Mouse (Mus musculus) myocyte (in vitro differentiated cells): ENCODE results near the gene Nrp2. TPM values are rescaled to one million over a fixed set of nuclear protein-coding genes. Genes with fewer than 3 reads are reported as not detected.

Experiments
- H3K27me3 ChIP-seq: one replicate; pipeline ENCODE4 v1.6.1; 2011; ENCODE audit not compliant: control insufficient read depth, insufficient read depth, insufficient read length
- H3K36me3 ChIP-seq: one replicate; pipeline ENCODE4 v1.6.1; 2011; ENCODE audit not compliant: control insufficient read depth, insufficient read depth
- H3K4me2 ChIP-seq: one replicate; pipeline ENCODE4 v1.6.1; 2011; ENCODE audit warnings: low read depth, control low read depth
- H3K4me3 ChIP-seq: one replicate; pipeline ENCODE4 v1.5.1; 2011; ENCODE audit warnings: mild to moderate bottlenecking, control low read depth, moderate library complexity
- H3K79me2 ChIP-seq: one replicate; pipeline ENCODE4 v1.6.1; 2011; ENCODE audit not compliant: control insufficient read depth, insufficient read depth
- H3ac ChIP-seq: one replicate; pipeline ENCODE4 v1.6.1; 2011; ENCODE audit not compliant: control insufficient read depth, insufficient read length
- CEBPB ChIP-seq: IDR thresholded peaks from 2 replicates; pipeline ENCODE4 v1.6.1; 2011; ENCODE audit warnings: mild to moderate bottlenecking, moderate library complexity; ENCODE audit not compliant: poor library complexity, insufficient read depth, severe bottlenecking
- E2F4 ChIP-seq: IDR thresholded peaks from one replicate; pipeline ENCODE4 v1.6.1; 2011; ENCODE audit warnings: mild to moderate bottlenecking, control low read depth, moderate library complexity; ENCODE audit not compliant: insufficient read depth
- MAX ChIP-seq: IDR thresholded peaks from one replicate; pipeline ENCODE4 v1.6.1; 2011; ENCODE audit warnings: low read depth, mild to moderate bottlenecking, control low read depth
- MYOD1 ChIP-seq, 3 experiments: IDR thresholded peaks; one replicate each; pipeline ENCODE4 v1.6.1; 2011; ENCODE audit warnings: control low read depth in 2 of 3, low read depth in 2 of 3, mild to moderate bottlenecking in 2 of 3, moderate library complexity in 1 of 3; ENCODE audit not compliant: insufficient read length in 2 of 3, control insufficient read depth in 1 of 3
- MYOG ChIP-seq, 3 experiments: IDR thresholded peaks; one replicate each; pipeline ENCODE4 v1.6.1; 2011; ENCODE audit warnings: control low read depth in 2 of 3, low read depth in 2 of 3, mild to moderate bottlenecking in 2 of 3; ENCODE audit not compliant: insufficient read length in 2 of 3, control insufficient read depth in 1 of 3, insufficient read depth in 1 of 3
- POLR2A ChIP-seq: IDR thresholded peaks from one replicate; pipeline ENCODE4 v1.6.1; 2011; ENCODE audit warnings: low read depth, mild to moderate bottlenecking, control low read depth, moderate library complexity; ENCODE audit not compliant: insufficient read length
- POLR2AphosphoS2 ChIP-seq: IDR thresholded peaks from one replicate; pipeline ENCODE4 v1.6.1; 2011; ENCODE audit warnings: low read depth, control low read depth; ENCODE audit not compliant: insufficient read length
- REST ChIP-seq: IDR thresholded peaks from one replicate; pipeline ENCODE4 v1.6.1; 2011; ENCODE audit warnings: mild to moderate bottlenecking, control low read depth, moderate library complexity; ENCODE audit not compliant: insufficient read depth, insufficient read length
- SRF ChIP-seq: IDR thresholded peaks from one replicate; pipeline ENCODE4 v1.6.1; 2011; ENCODE audit warnings: low read depth; ENCODE audit not compliant: control insufficient read depth, insufficient read length
- TCF12 ChIP-seq: IDR thresholded peaks from one replicate; pipeline ENCODE4 v1.6.1; 2011; ENCODE audit warnings: mild to moderate bottlenecking, control low read depth; ENCODE audit not compliant: poor library complexity, insufficient read depth, severe bottlenecking
- TCF3 ChIP-seq: IDR thresholded peaks from one replicate; pipeline ENCODE4 v1.6.1; 2011; ENCODE audit warnings: low read depth, control low read depth; ENCODE audit not compliant: insufficient read length
- USF1 ChIP-seq: IDR thresholded peaks from one replicate; pipeline ENCODE4 v1.6.1; 2011; ENCODE audit warnings: low read depth, mild to moderate bottlenecking, control low read depth, moderate library complexity
- polyA plus RNA-seq: library from polyadenylated mRNA; unstranded; fragments of >200 nt; fragmentation: generic; extraction: Trizol; gene quantifications from one replicate; pipeline ENCODE4 v1.2.1, GENCODE M21; 2012; ENCODE audit warnings: missing spikeins

Nrp2 gene
- polyA plus RNA-seq, 1 experiment: 18.3 TPM

DNA sequence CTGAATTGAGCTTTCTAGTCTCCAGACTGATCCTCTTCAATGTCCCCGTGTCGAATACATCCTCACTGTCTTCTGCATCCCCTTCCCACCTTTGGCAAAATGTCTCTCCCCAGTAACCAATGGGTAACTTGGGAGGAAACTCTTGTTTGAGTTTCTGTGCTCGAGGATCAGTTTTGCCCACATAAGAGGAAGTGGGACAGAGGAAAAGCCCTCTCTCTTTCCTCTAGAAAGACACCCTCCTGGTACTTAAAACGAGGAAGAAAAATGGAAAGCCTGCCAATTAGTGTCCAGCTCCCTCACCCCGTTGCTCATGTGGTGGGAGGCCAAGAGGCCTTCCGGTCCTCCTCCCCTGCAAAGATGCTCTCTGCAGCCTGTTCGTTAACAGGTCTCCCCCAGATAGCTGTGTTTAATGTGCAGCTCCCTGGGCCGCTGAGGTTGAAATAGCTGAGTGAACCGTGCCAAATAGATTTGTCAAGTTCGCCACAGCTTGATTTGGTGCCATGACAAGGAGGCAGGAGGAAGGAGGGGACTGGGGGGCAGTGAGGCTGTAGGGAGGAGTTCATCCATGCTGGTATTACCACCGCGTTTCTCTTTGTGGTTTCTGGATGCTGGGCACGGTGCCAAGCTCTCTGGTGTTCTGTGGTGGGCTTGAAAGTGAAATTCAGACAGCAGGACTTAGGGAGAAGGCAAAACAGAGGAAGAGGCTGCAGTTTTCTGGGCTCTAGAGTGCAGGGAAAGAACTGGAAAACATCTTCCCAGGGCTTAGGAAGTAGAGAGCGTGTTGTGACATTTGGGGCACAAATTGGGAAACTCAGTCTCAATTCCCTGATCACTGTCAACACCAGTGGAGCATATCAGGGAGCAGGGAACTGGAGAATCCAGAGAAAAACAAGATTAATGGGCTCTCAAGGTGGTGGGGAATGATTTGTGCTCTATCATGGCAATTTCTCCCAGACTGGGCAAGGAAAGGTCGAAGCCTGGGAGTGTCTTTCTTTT, 48.2 kb downstream of the Nrp2 start:
- Histone ChIP-seq H3K27me3 (no peaks in the 10 kb centered on the region), H3K4me2 (no peak overlapping the region)
- TF ChIP-seq E2F4 (no peak), POLR2A (no peak), TCF3 (no peak), MYOG (IDR thresholded peaks at IDR 0.05; ENCODE audit: control insufficient read depth in 1 of 3, insufficient read depth in 1 of 3, insufficient read length in 2 of 3, low read depth in 2 of 3) (no peak), REST (no peak), SRF (no peak), USF1 (no peak), TCF12 (no peak), MAX (no peak), MYOD1 (IDR thresholded peaks at IDR 0.05; ENCODE audit: control insufficient read depth in 1 of 3, insufficient read length in 2 of 3, low read depth in 2 of 3) (no peak)

DNA sequence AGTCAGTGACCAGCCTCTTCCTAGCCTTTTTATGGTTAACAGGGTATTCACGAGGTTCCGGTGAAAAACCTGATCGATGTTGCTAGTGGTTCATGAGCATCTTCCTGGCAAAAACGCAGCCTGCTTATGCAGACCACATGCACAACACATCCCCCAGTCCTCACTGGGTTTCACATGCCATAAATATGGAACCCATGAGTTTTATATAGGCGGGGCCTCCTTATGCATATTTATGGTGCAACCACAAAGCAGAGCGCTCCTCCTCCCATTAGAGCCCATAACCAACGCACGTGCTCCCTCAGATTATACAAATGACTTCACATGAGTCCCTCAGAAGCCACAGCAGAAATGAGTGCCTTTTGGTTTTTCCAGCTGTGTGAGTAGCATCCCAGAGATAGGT, 49.0 kb downstream of the Nrp2 start:
- TF ChIP-seq CEBPB: no peak
- no peak for TF ChIP-seq TCF12
- TF ChIP-seq TCF3: no peak
- TF ChIP-seq MAX: no peak
- TF ChIP-seq POLR2AphosphoS2: no peak
- no peak for TF ChIP-seq USF1
- no peak for TF ChIP-seq MYOG (IDR thresholded peaks at IDR 0.05; ENCODE audit: control insufficient read depth in 1 of 3, insufficient read depth in 1 of 3, insufficient read length in 2 of 3, low read depth in 2 of 3)
- TF ChIP-seq POLR2A: no peak
- TF ChIP-seq REST: no peak
- no peak for TF ChIP-seq E2F4
- no peak for TF ChIP-seq SRF
- no peak for TF ChIP-seq MYOD1 (IDR thresholded peaks at IDR 0.05; ENCODE audit: control insufficient read depth in 1 of 3, insufficient read length in 2 of 3, low read depth in 2 of 3)
- peaks cover 22% of the 10 kb centered on the region for H3K36me3 ChIP-seq
- no peaks in the 10 kb centered on the region for H3K79me2 ChIP-seq

More for the DNA sequence above, 48.2 kb downstream of the Nrp2 start:
- Histone ChIP-seq H3K4me3 (no peak overlapping the region), H3ac (no peak overlapping the region), H3K79me2 (no peaks in the 10 kb centered on the region), H3K36me3 (peaks cover 24% of the 10 kb centered on the region)

DNA sequence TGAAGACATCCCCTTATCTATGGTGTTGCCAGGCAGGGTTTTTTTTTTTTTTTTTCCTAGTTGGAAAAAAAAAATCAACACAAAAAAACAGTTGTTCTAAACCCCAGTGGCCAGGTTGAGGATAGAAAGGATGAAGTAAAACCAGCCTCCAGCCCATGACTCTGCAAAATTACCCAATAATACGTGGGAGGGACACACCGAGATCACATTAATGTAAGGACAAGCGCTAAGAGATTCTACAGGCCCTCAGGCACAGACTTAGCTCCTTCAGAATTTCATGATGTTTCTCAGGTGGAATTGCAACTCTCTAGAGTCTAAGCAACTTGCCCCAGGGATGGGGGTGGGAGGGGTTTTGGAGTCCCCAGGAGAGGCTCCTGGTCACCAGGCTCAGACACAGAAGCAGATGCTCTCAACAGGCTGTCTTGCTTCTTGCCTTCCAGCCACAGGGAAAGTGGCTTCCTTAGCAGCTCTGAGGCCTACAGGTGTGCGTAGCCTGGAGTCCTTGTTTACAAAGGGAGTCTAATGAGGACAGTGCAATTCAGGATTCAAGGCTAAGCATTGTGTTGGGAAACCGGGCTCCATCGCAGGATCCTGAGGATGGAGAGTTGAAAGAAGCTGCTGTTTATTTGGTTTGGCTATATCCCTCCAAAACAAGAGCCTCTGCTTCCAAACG, 49.7 kb downstream of the Nrp2 start:
- no peak for TF ChIP-seq CEBPB
- no peak for TF ChIP-seq MAX
- no peak for TF ChIP-seq TCF3
- no peak for TF ChIP-seq TCF12
- no peak for TF ChIP-seq SRF
- TF ChIP-seq POLR2A: no peak
- no peak for TF ChIP-seq E2F4
- no peak for TF ChIP-seq MYOD1 (IDR thresholded peaks at IDR 0.05; ENCODE audit: control insufficient read depth in 1 of 3, insufficient read length in 2 of 3, low read depth in 2 of 3)
- TF ChIP-seq REST: no peak
- no peak for TF ChIP-seq USF1
- TF ChIP-seq MYOG (IDR thresholded peaks at IDR 0.05; ENCODE audit: control insufficient read depth in 1 of 3, insufficient read depth in 1 of 3, insufficient read length in 2 of 3, low read depth in 2 of 3): no peak
- no peak for TF ChIP-seq POLR2AphosphoS2

More for the DNA sequence above, 49.0 kb downstream of the Nrp2 start:
- Histone ChIP-seq H3K27me3 (no peaks in the 10 kb centered on the region), H3K4me2 (no peak overlapping the region), H3ac (no peak overlapping the region), H3K4me3 (no peak overlapping the region)

DNA sequence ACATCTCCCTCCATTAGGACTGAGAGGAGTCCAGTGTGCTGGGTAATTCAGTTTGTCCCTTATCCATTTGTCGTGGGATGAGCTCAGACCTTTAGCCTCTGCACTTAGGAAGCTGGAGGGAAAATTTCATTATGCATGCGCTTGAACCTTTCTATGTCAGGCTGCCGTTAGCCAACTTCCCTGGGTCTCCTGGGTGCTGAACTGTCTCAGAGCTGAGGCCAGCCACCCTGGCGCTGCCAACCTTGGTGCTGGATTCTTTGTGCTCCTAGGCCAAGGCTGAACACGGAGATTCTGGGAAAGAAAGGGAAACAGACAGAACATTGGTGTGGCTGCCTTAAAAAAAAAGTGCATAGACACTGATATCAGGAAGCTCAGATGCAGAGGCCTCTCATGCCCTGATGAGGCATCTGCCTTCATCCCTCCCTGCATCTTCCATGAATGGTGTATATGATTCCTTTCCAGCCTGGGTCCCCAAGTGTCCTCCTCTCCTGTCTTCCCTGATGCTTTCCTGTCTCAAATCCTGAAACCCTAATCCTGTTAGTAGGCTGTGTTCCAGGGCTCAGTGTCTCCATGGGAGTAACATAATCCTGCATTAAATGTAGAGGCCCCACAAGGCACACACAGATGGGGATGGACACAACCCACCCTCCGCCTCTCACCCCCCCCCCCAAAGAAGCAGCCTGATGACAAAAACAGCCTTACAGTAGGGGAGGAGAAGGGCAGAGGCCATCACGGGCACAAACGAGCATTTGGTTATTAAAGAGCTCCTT, 51.2 kb downstream of the Nrp2 start:
- Histone ChIP-seq H3K36me3 (peaks cover 15% of the 10 kb centered on the region), H3K4me3 (no peak overlapping the region), H3K4me2 (no peak overlapping the region), H3K27me3 (no peaks in the 10 kb centered on the region), H3ac (no peak overlapping the region), H3K79me2 (no peaks in the 10 kb centered on the region)
- no peak for TF ChIP-seq SRF
- TF ChIP-seq MYOG (IDR thresholded peaks at IDR 0.05; ENCODE audit: control insufficient read depth in 1 of 3, insufficient read depth in 1 of 3, insufficient read length in 2 of 3, low read depth in 2 of 3): no peak

More for the DNA sequence above, 49.7 kb downstream of the Nrp2 start:
- Histone ChIP-seq H3K36me3 (peaks cover 17% of the 10 kb centered on the region), H3K4me3 (no peak overlapping the region), H3K27me3 (no peaks in the 10 kb centered on the region), H3K4me2 (no peak overlapping the region), H3K79me2 (no peaks in the 10 kb centered on the region), H3ac (no peak overlapping the region)
